Mouse (Mus musculus) WW6 (cell line): ENCODE data around the gene Gm21981.
"Not testable (repeated sequence)": the region's sequence is repeated elsewhere in the genome, so short reads cannot be mapped to it uniquely, and the experiment has no call there.

Experiments
- DNase-seq: peaks from one replicate; pipeline ENCODE4 v3.0.0-alpha.2; 2013; ENCODE audit warnings: low read depth, low spot score

Gm21981 gene

GRCm38 (mm10) chr17:47664474-47664873 is 29.8 kb downstream of the Gm21981 start:
- DNase-seq = no peak

GRCm38 (mm10) chr17:47663009-47663713 is 31.1 kb downstream of the Gm21981 start:
- no peak for DNase-seq

- no peak for DNase-seq
These were observed 35.5 kb downstream of the Gm21981 start for GRCm38 (mm10) chr17:47658741-47659243.

GRCm38 (mm10) chr17:47657901-47658300 is 36.4 kb downstream of the Gm21981 start:
- no peak for DNase-seq

- no peak for DNase-seq
These were observed 38.6 kb downstream of the Gm21981 start for GRCm38 (mm10) chr17:47655697-47656096.

GRCm38 (mm10) chr17:47654346-47654745 is 39.9 kb downstream of the Gm21981 start:
- DNase-seq = not testable (repeated sequence)

GRCm38 (mm10) chr17:47651953-47652352 is 42.3 kb downstream of the Gm21981 start:
- no peak for DNase-seq

- no peak for DNase-seq
These were observed 45.3 kb downstream of the Gm21981 start for GRCm38 (mm10) chr17:47648966-47649365.

- peak; percentile 70 for DNase-seq
These were observed 47.6 kb downstream of the Gm21981 start for GRCm38 (mm10) chr17:47646683-47647082.

- no peak for DNase-seq
These were observed 51.3 kb downstream of the Gm21981 start for GRCm38 (mm10) chr17:47642992-47643391.
